ENCODE assay signal across 7 mouse cellular contexts in the genomic region with DNA sequence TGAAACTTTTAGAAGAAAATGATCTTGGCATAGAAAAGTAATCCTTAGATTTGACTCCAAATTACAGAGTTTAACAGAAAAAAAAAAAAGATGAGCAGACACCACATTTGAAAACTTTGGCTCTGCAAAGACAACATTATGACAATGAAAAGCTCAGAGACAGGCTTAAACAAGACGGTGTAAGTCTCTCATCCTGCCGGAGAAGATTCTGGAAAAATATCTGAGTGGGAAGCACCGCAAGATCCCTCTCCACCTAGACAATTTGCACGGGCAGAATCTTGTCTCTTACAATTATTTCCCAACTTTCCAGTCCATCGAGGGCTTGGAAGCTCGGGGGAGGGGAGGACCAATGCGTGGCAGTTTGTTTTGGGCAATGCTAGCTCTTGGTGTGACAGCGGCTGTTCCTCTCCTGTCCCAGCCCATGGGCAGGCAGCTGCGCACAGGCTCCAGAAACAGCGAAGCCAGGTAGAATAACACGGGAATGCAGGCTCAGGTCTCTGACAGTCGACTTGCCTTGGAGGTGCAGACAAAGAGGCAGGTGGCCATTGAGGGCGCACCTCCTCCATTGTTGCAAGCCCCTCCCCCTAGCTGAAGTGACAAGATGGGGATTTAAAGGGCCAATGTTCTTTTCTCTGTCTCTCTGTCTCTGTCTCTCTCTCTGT. TPM values are rescaled to one million over a fixed set of nuclear protein-coding genes. Genes with fewer than 3 reads are reported as not detected.
DNase-seq lines count a peak whose midpoint lies in the region; ATAC-seq lines count a peak whose summit lies in the region.

No protein-coding gene starts in this region.

- peak overlapping the region; percentile 43 for H3K9ac ChIP-seq in intestine, embryonic 15.5 days

- 3% methylated on average over 13 of the region's 13 CpGs for WGBS in intestine, embryonic 15.5 days
- 5% methylated on average over 13 of the region's 13 CpGs for WGBS in midbrain, embryonic 10.5 days

- H3K9me3 ChIP-seq in intestine, embryonic 15.5 days: no peaks in the 10 kb centered on the region
- peaks cover 16% of the 10 kb centered on the region for H3K9me3 ChIP-seq in midbrain, embryonic 10.5 days (replicated peaks)

- peak; percentile 84 for ATAC-seq in intestine, embryonic 15.5 days

- peak; percentile 32 for DNase-seq in adrenal gland, adult 8-10 months
- peak; percentile 89 to 90 for DNase-seq in cerebellum, postnatal 10 days
- peak; percentile 57 to 64 for DNase-seq in frontal cortex, postnatal 36 days (ENCODE audit: low spot score in 2 of 2)
- DNase-seq in left cerebral cortex, postnatal 36 days (ENCODE audit: low spot score in 2 of 2): peak; percentile 53 to 68
- peak; percentile 64 for DNase-seq in midbrain, embryonic 10.5 days (ENCODE audit: low spot score)
- DNase-seq in right cerebral cortex, postnatal 4 days: peak; percentile 53

- H3K36me3 ChIP-seq in intestine, embryonic 15.5 days: no peaks in the 10 kb centered on the region
- no peaks in the 10 kb centered on the region for H3K36me3 ChIP-seq in midbrain, embryonic 10.5 days

- no peaks in the 10 kb centered on the region for H3K27me3 ChIP-seq in intestine, embryonic 15.5 days (replicated peaks)
- no peaks in the 10 kb centered on the region for H3K27me3 ChIP-seq in midbrain, embryonic 10.5 days (ENCODE audit: low read depth, poor library complexity, severe bottlenecking)

- H3K4me3 ChIP-seq in intestine, embryonic 15.5 days (replicated peaks): peak overlapping the region; percentile 41
- H3K4me3 ChIP-seq in midbrain, embryonic 10.5 days: peak overlapping the region; percentile 57

- H3K27ac ChIP-seq in intestine, embryonic 15.5 days: peak overlapping the region; percentile 42; the same call in 1 of the 2 replicates
- H3K27ac ChIP-seq in midbrain, embryonic 10.5 days (replicated peaks): peak overlapping the region; percentile 89

- H3K4me1 ChIP-seq in intestine, embryonic 15.5 days (replicated peaks): 0 out of 2 replicates have a peak, but pooled peaks cover 5% of the 10 kb centered on the region
- H3K4me1 ChIP-seq in midbrain, embryonic 10.5 days: peaks cover 17% of the 10 kb centered on the region

- peak overlapping the region; percentile 64 for H3K4me2 ChIP-seq in intestine, embryonic 15.5 days (replicated peaks)

- intact Hi-C loops in left cerebral cortex, postnatal 36 days (cut with DNase I): no loop called here

RNA-seq across cellular contexts. Expression of a gene that starts 23.2 kb away (rescaled TPM):
- total RNA-seq in adrenal gland, adult 8-10 months (2022): 10 to 100 TPM; 46.7 to 80.0 (median 62.7) TPM
- 21.8 and 22.0 TPM in 2 replicates for polyA plus RNA-seq in intestine, embryonic 15.5 days (2015; fragmentation: Nextera tagmentation; extraction: Ambion mirVana)
- 10 to 100 TPM; 44.1 to 63.0 TPM for total RNA-seq in left cerebral cortex, postnatal 36 days (2021)
- 29.7 and 38.3 TPM in 2 replicates for polyA plus RNA-seq in midbrain, embryonic 10.5 days (2016; fragmentation: Nextera tagmentation; extraction: Ambion mirVana)

RNA-seq across cellular contexts. Expression of a gene that starts 35.9 kb away (rescaled TPM):
- total RNA-seq in adrenal gland, adult 8-10 months (2022): 10 to 100 TPM; 29.1 to 42.7 (median 32.1) TPM
- 39.9 and 41.9 TPM in 2 replicates for polyA plus RNA-seq in intestine, embryonic 15.5 days (2015; fragmentation: Nextera tagmentation; extraction: Ambion mirVana)
- 10 to 100 TPM; 32.7 to 33.5 TPM for total RNA-seq in left cerebral cortex, postnatal 36 days (2021)
- polyA plus RNA-seq in midbrain, embryonic 10.5 days (2016; fragmentation: Nextera tagmentation; extraction: Ambion mirVana): 47.1 and 48.6 TPM in 2 replicates

RNA-seq across cellular contexts. Expression of a gene that starts 57.6 kb away (rescaled TPM):
- total RNA-seq in adrenal gland, adult 8-10 months (2022): 100 to 1,000 TPM in 3 of 4 experiments, 10 to 100 TPM in 1; 99.3 to 161 (median 120) TPM
- polyA plus RNA-seq in intestine, embryonic 15.5 days (2015; fragmentation: Nextera tagmentation; extraction: Ambion mirVana): 5.2 and 5.4 TPM in 2 replicates
- 1 to 10 TPM; 9.1 to 9.2 TPM for total RNA-seq in left cerebral cortex, postnatal 36 days (2021)
- polyA plus RNA-seq in midbrain, embryonic 10.5 days (2016; fragmentation: Nextera tagmentation; extraction: Ambion mirVana): 2.3 and 2.5 TPM in 2 replicates

Comparison
In these comparisons a context has a peak if more than half of its experiments do, and no peak if none do; other contexts are left out.
1. Peak in every context shown above with its lines: DNase-seq, ATAC-seq, H3K4me3 ChIP-seq and H3K27ac ChIP-seq.
2. DNase-seq: peak in every context shown above with its lines; median percentile 90 in cerebellum, postnatal 10 days; 64 in midbrain, embryonic 10.5 days; 60 in frontal cortex, postnatal 36 days; 60 in left cerebral cortex, postnatal 36 days; 53 in right cerebral cortex, postnatal 4 days; 32 in adrenal gland, adult 8-10 months.
3. RNA of a gene that starts 57.6 kb away (total RNA-seq): 99.3 to 161 TPM in adrenal gland, adult 8-10 months; 9.1 to 9.2 TPM in left cerebral cortex, postnatal 36 days; every median in the first group is over 4 times any median in the second.